In genomic region chr11:32331075-32331474, GRCm38 (mm10) we compare ENCODE assay signal across 10 mouse cellular contexts. TPM values are rescaled to one million over a fixed set of nuclear protein-coding genes. Genes with fewer than 3 reads are reported as not detected.
DNase-seq lines count a peak whose midpoint lies in the region; ATAC-seq and TF ChIP-seq lines count a peak whose summit lies in the region.
"Had no signal": no experiment of that assay in that cellular context is flagged by ENCODE, and none has a peak within 500 bp of the region (broad histone marks: within the 10 kb centered on the region; RNA-seq: fewer than 3 reads in every experiment).

No protein-coding gene starts in this region.

- H3K27ac ChIP-seq in midbrain, postnatal 0 days (ENCODE audit: low read depth, low read length), result no peak overlapping the region
- H3K27ac ChIP-seq in midbrain, embryonic 15.5 days, result no peak overlapping the region
- H3K27ac ChIP-seq in neural tube, embryonic 15.5 days (replicated peaks), result no peak overlapping the region

- H3K36me3 ChIP-seq in midbrain, postnatal 0 days (ENCODE audit: insufficient read depth, low read length), result no peaks in the 10 kb centered on the region
- no peaks in the 10 kb centered on the region for H3K36me3 ChIP-seq in midbrain, embryonic 15.5 days (replicated peaks)
- no peaks in the 10 kb centered on the region for H3K36me3 ChIP-seq in neural tube, embryonic 15.5 days

- H3K9ac ChIP-seq in midbrain, postnatal 0 days (replicated peaks; ENCODE audit: low read length, poor library complexity, severe bottlenecking), result no peak overlapping the region
- no peak overlapping the region for H3K9ac ChIP-seq in midbrain, embryonic 15.5 days
- no peak overlapping the region for H3K9ac ChIP-seq in neural tube, embryonic 15.5 days (replicated peaks)

- no peak overlapping the region for H3K4me3 ChIP-seq in midbrain, postnatal 0 days (ENCODE audit: low read depth, low read length)
- H3K4me3 ChIP-seq in midbrain, embryonic 15.5 days, result no peak overlapping the region
- no peak overlapping the region for H3K4me3 ChIP-seq in neural tube, embryonic 15.5 days (replicated peaks)

- peak; percentile 27 to 63 for DNase-seq in adrenal gland, postnatal 36 days
- no peak for DNase-seq in adrenal gland, adult 18-20 months (ENCODE audit: low spot score in 2 of 2)
- peak; percentile 57 for DNase-seq in midbrain, postnatal 0 days (ENCODE audit: low spot score)
- peak; percentile 81 for DNase-seq in kidney, postnatal 10 days
- DNase-seq in embryo, embryonic 10.5 days (ENCODE audit: low spot score), result no peak

- no peaks in the 10 kb centered on the region for H3K4me1 ChIP-seq in midbrain, postnatal 0 days (ENCODE audit: insufficient read depth, low read length)
- 0 out of 2 replicates have a peak, but pooled peaks cover 3% of the 10 kb centered on the region for H3K4me1 ChIP-seq in midbrain, embryonic 15.5 days
- H3K4me1 ChIP-seq in neural tube, embryonic 15.5 days, result peaks cover 14% of the 10 kb centered on the region

- no peak for TF ChIP-seq CTCF in midbrain, postnatal 0 days (IDR thresholded peaks at IDR 0.05)

- H3K4me2 ChIP-seq in midbrain, postnatal 0 days (ENCODE audit: low read depth, low read length, poor library complexity, severe bottlenecking), result no peak overlapping the region
- no peak overlapping the region for H3K4me2 ChIP-seq in midbrain, embryonic 15.5 days
- 0 out of 2 replicates have a peak overlapping the region, but pooled peaks have one; percentile 13 for H3K4me2 ChIP-seq in neural tube, embryonic 15.5 days

- ATAC-seq in midbrain, postnatal 0 days (ENCODE audit: low FRiP score), result no peak
- no peak for ATAC-seq in midbrain, embryonic 15.5 days (replicated peaks)
- no peak for ATAC-seq in neural tube, embryonic 15.5 days (ENCODE audit: low FRiP score)
- ATAC-seq in CD4-positive, CD25-positive, alpha-beta regulatory T cell, adult 4 months, result no peak
- ATAC-seq: activated CD4-positive, CD25-positive, alpha-beta regulatory T cell, adult 4 months; inflammation-experienced regulatory T-cells, adult 6 months had no signal

- no peaks in the 10 kb centered on the region for H3K27me3 ChIP-seq in midbrain, postnatal 0 days (ENCODE audit: insufficient read depth, low read length)
- H3K27me3 ChIP-seq in midbrain, embryonic 15.5 days (replicated peaks), result no peaks in the 10 kb centered on the region
- H3K27me3 ChIP-seq in neural tube, embryonic 15.5 days (replicated peaks), result no peaks in the 10 kb centered on the region

- WGBS in midbrain, postnatal 0 days, result 48% methylated on average over 6 of the region's 6 CpGs
- WGBS in midbrain, embryonic 15.5 days, result 50% methylated on average over 6 of the region's 6 CpGs
- 34% methylated on average over 6 of the region's 6 CpGs for WGBS in neural tube, embryonic 15.5 days

- H3K9me3 ChIP-seq in midbrain, postnatal 0 days (ENCODE audit: low read length), result no peaks in the 10 kb centered on the region
- no peaks in the 10 kb centered on the region for H3K9me3 ChIP-seq in midbrain, embryonic 15.5 days
- no peaks in the 10 kb centered on the region for H3K9me3 ChIP-seq in neural tube, embryonic 15.5 days (replicated peaks)

RNA-seq across cellular contexts. Expression of gene Sh3pxd2b, which starts 16.5 kb away (rescaled TPM):
- total RNA-seq in adrenal gland, postnatal 36 days (2021), result 10 to 100 TPM in 1 of 2 experiments, 1 to 10 TPM in 1; 5.7 to 10.7 TPM
- total RNA-seq in adrenal gland, adult 18-20 months (2021), result 10 to 100 TPM in 1 of 2 experiments, 1 to 10 TPM in 1; 9.8 to 11.2 TPM
- 46.4 and 47.5 TPM in 2 replicates for total RNA-seq in midbrain, postnatal 0 days (2014; rRNA removed)
- polyA plus RNA-seq in midbrain, postnatal 0 days (2015; fragmentation: Nextera tagmentation; extraction: Ambion mirVana), result 8.6 and 8.7 TPM in 2 replicates
- 26.1 and 27.0 TPM in 2 replicates for polyA plus RNA-seq in midbrain, embryonic 15.5 days (2015; fragmentation: Nextera tagmentation; extraction: Ambion mirVana)
- polyA plus RNA-seq in neural tube, embryonic 15.5 days (2015; fragmentation: Nextera tagmentation; extraction: Ambion mirVana), result 17.2 and 17.8 TPM in 2 replicates
- polyA plus RNA-seq in CD4-positive, CD25-positive, alpha-beta regulatory T cell, adult 4 months (2017; shearing (Covaris generic)), result under 1 TPM in 1 of 2 experiments, not detected in 1; 0.28 TPM
- polyA plus RNA-seq: inflammation-experienced regulatory T-cells, adult 6 months had no signal

RNA-seq across cellular contexts. Expression of gene Hbq1a, which starts 31.2 kb away (rescaled TPM):
- under 1 TPM; 0.49 to 0.93 TPM for total RNA-seq in adrenal gland, postnatal 36 days (2021)
- not detected for total RNA-seq in adrenal gland, adult 18-20 months (2021)
- 3.2 and 3.6 TPM in 2 replicates for total RNA-seq in midbrain, postnatal 0 days (2014; rRNA removed)
- polyA plus RNA-seq in midbrain, postnatal 0 days (2015; fragmentation: Nextera tagmentation; extraction: Ambion mirVana), result 2.7 and 2.8 TPM in 2 replicates
- 1.2 and 1.5 TPM in 2 replicates for polyA plus RNA-seq in midbrain, embryonic 15.5 days (2015; fragmentation: Nextera tagmentation; extraction: Ambion mirVana)
- 0.79 and 1.5 TPM in 2 replicates for polyA plus RNA-seq in neural tube, embryonic 15.5 days (2015; fragmentation: Nextera tagmentation; extraction: Ambion mirVana)
- polyA plus RNA-seq in CD4-positive, CD25-positive, alpha-beta regulatory T cell, adult 4 months (2017; shearing (Covaris generic)), result not detected
- polyA plus RNA-seq: activated CD4-positive, CD25-positive, alpha-beta regulatory T cell, adult 4 months; inflammation-experienced regulatory T-cells, adult 6 months had no signal

RNA-seq across cellular contexts. Expression of gene Hba-a2, which starts 34.8 kb away (rescaled TPM):
- total RNA-seq in adrenal gland, postnatal 36 days (2021), result 1,000 to 10,000 TPM; 1,676 to 2,955 TPM
- 1,000 to 10,000 TPM; 1,371 to 4,495 TPM for total RNA-seq in adrenal gland, adult 18-20 months (2021)
- 1,333 and 2,070 TPM in 2 replicates for total RNA-seq in midbrain, postnatal 0 days (2014; rRNA removed)
- 1,100 and 1,214 TPM in 2 replicates for polyA plus RNA-seq in midbrain, postnatal 0 days (2015; fragmentation: Nextera tagmentation; extraction: Ambion mirVana)
- polyA plus RNA-seq in midbrain, embryonic 15.5 days (2015; fragmentation: Nextera tagmentation; extraction: Ambion mirVana), result 6,359 and 8,071 TPM in 2 replicates
- polyA plus RNA-seq in neural tube, embryonic 15.5 days (2015; fragmentation: Nextera tagmentation; extraction: Ambion mirVana), result 6,998 and 8,084 TPM in 2 replicates
- 10 to 100 TPM in 1 of 2 experiments, not detected in 1; 13.1 TPM for polyA plus RNA-seq in CD4-positive, CD25-positive, alpha-beta regulatory T cell, adult 4 months (2017; shearing (Covaris generic))

RNA-seq across cellular contexts. Expression of gene Hbq1b, which starts 44.3 kb away (rescaled TPM):
- total RNA-seq in adrenal gland, postnatal 36 days (2021), result not detected
- not detected for total RNA-seq in adrenal gland, adult 18-20 months (2021)
- total RNA-seq in midbrain, postnatal 0 days (2014; rRNA removed), result 1.7 and 5.9 TPM in 2 replicates
- 1.9 and 3.1 TPM in 2 replicates for polyA plus RNA-seq in midbrain, postnatal 0 days (2015; fragmentation: Nextera tagmentation; extraction: Ambion mirVana)
- 0.83 and 1.3 TPM in 2 replicates for polyA plus RNA-seq in midbrain, embryonic 15.5 days (2015; fragmentation: Nextera tagmentation; extraction: Ambion mirVana)
- 0.93 and 1.1 TPM in 2 replicates for polyA plus RNA-seq in neural tube, embryonic 15.5 days (2015; fragmentation: Nextera tagmentation; extraction: Ambion mirVana)
- polyA plus RNA-seq in CD4-positive, CD25-positive, alpha-beta regulatory T cell, adult 4 months (2017; shearing (Covaris generic)), result not detected
- polyA plus RNA-seq: activated CD4-positive, CD25-positive, alpha-beta regulatory T cell, adult 4 months; inflammation-experienced regulatory T-cells, adult 6 months had no signal

RNA-seq across cellular contexts. Expression of gene Hba-a1, which starts 47.8 kb away (rescaled TPM):
- 1,000 to 10,000 TPM; 2,230 to 3,771 TPM for total RNA-seq in adrenal gland, postnatal 36 days (2021)
- 1,000 to 10,000 TPM; 1,892 to 5,977 TPM for total RNA-seq in adrenal gland, adult 18-20 months (2021)
- 562 and 930 TPM in 2 replicates for total RNA-seq in midbrain, postnatal 0 days (2014; rRNA removed)
- polyA plus RNA-seq in midbrain, postnatal 0 days (2015; fragmentation: Nextera tagmentation; extraction: Ambion mirVana), result 470 and 497 TPM in 2 replicates
- polyA plus RNA-seq in midbrain, embryonic 15.5 days (2015; fragmentation: Nextera tagmentation; extraction: Ambion mirVana), result 2,454 and 3,091 TPM in 2 replicates
- 2,622 and 3,044 TPM in 2 replicates for polyA plus RNA-seq in neural tube, embryonic 15.5 days (2015; fragmentation: Nextera tagmentation; extraction: Ambion mirVana)
- polyA plus RNA-seq in CD4-positive, CD25-positive, alpha-beta regulatory T cell, adult 4 months (2017; shearing (Covaris generic)), result 1 to 10 TPM; 3.9 to 4.5 TPM

Comparison
In these comparisons a context has a peak if more than half of its experiments do, and no peak if none do; other contexts are left out.
1. DNase-seq: peak in adrenal gland, postnatal 36 days (2 of 2), midbrain, postnatal 0 days (single experiment) and kidney, postnatal 10 days (single experiment); none in adrenal gland, adult 18-20 months (0 of 2) and embryo, embryonic 10.5 days (single experiment).
2. RNA of gene Hba-a2, which starts 34.8 kb away (polyA plus RNA-seq): 6,998 to 8,084 TPM in neural tube, embryonic 15.5 days, 6,359 to 8,071 TPM in midbrain, embryonic 15.5 days and 1,100 to 1,214 TPM in midbrain, postnatal 0 days; 13.1 TPM in CD4-positive, CD25-positive, alpha-beta regulatory T cell, adult 4 months; every median in the first group is over 10 times any median in the second.